Mouse (Mus musculus) kidney, postnatal 36 days (tissue): ENCODE measurements at regions not wholly inside any gene's neighbourhood (a gene's known extent, or its start where the extent isn't known, plus 50 kb on each side); places are given as distances from the start of the nearest gene placed in this dataset.

Experiments used
- DNase-seq, 2 experiments: peaks; one replicate each; pipeline ENCODE4 v3.0.0; 2021 to 2022; ENCODE audit warnings: mixed read lengths in 2 of 2

GRCm38 (mm10) chr3:41472586-41472985 is 82.9 kb upstream of the Jade1 start:
- no peak for DNase-seq

DNA sequence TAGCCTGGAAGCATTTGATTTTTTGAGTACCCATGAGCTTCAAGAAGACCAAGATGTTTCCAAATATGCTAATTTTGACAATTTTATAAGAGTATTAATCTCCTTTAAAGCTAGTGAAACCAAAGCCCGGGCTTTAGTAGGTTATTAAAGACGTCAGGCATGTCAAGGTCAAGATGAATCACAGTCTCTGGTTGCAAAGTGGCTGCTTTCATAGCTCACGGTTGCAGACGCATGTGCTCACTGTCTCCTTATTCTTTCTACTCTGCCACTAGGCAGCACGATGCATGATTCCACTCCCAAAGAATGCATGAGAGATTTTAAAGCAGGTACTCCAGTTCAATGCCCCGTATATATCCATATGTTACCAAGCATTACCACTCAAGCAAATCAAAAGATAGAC is 86.4 kb upstream of the Jade1 start:
- DNase-seq = no peak

DNA sequence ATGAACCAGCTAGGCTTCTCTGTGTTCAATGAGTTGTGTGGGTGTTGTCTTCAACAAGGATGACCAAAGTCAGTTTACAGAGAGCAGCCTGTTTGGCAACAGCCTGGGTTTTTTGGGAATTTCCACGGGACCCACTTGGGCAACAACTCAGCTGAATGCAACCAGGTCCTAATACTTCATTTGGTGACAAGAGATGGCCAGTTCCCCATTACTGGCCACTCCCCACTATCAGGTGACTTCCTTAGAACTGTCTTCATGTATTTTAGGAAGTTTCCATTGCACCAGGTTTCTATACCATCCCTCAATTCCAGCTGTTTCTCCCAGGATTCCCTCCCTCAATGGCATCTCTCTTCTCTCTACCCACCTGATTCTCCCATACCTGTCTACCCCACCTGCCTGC is 87.7 kb upstream of the Jade1 start:
- DNase-seq = no peak

GRCm38 (mm10) chr3:41465893-41466292 is 89.6 kb upstream of the Jade1 start:
- DNase-seq = no peak

- DNase-seq = peak; percentile 46 to 57
Measured at GRCm38 (mm10) chr3:41462953-41463644, 92.4 kb upstream of the Jade1 start.

DNA sequence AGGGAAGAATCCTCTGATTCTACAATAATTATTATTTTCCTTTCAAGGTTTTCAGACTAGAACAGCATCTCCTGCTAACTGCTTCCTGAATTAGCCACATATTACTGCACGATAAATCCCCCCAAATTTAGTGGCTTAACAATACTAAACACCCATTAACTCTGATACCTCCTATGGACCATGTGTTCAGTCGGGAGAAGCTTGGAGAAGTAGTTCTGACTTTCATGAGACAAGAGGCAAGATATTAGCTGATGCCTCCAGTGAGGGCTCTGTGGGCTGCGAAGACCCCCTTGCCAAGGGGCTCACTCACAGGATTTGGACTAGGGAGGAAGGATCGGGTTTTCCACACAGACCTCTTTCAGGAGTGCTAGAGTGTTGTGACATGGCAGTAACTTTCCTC is 95.4 kb upstream of the Jade1 start:
- DNase-seq = no peak

- DNase-seq = no peak
Measured at GRCm38 (mm10) chr3:41458156-41458555, 97.4 kb upstream of the Jade1 start.

- DNase-seq = no peak
Measured at GRCm38 (mm10) chr3:41453525-41453924, 102.0 kb upstream of the Jade1 start.

GRCm38 (mm10) chr3:41452716-41453090 is 102.8 kb upstream of the Jade1 start:
- DNase-seq = no peak

DNA sequence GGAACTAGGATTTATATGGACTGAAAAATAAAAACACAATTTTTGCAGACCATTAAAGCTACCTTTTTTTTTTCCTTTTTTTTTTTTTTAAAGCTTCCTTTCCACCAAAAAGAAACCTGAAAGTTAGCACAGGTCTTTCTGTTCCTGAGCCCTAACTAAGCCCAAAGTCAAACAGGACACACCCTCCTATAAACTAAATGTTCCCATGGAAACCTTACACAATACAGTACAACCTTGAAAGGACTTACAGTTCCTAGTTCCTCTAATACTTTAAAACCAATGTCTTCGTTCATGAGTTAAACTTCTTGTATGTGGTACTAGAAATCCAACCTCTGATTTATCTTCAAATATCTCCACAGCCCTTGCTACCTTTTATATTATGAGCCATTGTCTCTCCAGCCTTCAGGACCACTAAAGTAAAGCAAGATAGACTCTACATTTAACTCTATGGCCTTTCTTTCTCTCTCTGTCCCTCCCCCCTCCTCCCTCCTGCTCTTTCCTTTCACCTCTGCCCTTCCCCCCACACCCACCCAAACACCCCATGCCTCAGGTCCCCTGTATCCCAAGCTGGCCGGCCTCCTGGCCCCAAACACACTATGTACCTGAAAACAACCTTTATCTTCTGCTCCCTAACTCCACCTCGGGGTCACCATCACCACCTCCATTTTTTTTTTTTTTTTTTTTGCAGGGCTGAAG is 103.4 kb upstream of the Jade1 start:
- no peak for DNase-seq

- DNase-seq = no peak
Measured at GRCm38 (mm10) chr3:41450696-41451095, 104.8 kb upstream of the Jade1 start.

DNA sequence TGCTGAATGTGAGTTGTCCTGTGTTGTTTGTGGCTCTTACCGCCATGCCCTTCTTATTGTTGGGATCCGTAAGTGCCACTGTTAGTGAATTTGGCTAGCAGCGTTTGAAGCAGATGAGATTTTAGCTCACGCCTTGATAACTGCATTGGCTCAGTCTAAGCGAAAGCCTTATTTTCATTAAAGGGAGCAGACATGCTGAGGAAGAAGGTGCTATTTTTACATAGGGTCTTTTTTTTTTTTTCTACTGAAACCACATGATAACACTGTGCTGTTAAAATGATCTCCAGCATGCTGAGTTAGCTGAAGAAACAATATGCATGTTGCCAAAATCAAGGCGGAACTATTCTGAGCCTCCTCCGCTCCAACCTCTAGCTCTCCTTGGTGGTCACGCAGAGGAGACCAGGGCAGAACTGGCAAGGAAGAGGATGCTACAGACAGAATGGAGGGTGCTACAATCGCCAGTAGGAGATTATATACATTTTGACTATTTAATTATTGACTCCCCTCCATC is 111.2 kb upstream of the Jade1 start:
- no peak for DNase-seq

DNA sequence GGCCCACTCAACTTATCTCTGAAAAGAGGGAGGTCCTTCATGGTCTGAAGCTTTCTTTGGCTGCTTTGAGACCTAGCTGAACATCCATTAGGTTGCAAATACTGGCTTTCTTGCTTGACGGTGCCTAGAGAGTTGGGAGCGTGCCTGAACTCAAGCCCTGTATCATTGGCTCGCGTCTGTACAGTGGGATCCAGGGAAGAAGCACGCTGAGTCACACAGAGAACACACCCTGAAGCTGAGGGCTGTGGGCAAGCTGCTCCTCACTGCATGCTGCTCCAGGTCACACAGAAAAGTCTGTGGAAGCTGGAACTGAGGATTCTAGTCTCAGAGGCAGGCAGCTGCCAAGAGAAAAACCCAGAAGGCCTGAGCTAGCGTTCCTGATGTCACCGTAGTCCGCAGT is 119.3 kb upstream of the Jade1 start:
- DNase-seq = no peak

DNA sequence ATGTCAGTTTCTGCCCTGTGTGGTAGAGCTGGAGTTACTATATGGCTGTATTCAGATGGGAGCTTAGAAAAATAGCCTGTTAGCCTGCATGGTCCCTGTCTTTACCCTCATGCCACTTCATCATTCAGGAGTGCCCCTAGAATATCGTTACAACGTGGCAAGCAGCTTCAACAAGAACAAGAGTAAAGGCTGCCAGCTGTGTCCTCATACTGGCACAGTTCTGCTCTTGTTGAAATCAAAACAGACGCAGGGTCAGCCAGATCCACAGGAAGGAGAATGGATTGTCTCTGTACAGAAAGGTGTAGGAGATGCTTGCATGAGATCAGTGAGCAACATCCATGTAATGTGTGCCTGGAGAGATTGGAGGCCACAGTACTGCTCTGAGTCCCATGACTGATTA is 122.4 kb upstream of the Jade1 start:
- DNase-seq = no peak

DNA sequence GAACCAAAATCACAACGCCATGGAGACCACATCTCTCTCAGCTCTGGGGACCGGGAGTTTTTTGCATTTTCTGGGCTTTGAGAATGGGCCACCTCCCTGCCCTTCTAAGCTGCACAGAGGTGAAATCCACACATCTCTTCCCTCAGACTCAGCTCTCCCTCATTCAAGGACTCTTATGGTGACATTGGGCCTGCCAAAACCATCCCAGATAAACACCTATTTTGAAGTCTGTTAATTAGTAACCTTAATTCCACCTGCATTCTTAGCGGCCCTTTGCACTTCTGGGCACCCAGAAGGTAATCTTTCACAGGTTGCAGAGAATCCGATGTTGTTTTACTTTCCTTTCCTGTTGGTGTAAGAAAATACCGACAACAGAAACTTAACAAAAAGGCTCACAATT is 123.2 kb upstream of the Jade1 start:
- peak; percentile 34 to 65 for DNase-seq

DNA sequence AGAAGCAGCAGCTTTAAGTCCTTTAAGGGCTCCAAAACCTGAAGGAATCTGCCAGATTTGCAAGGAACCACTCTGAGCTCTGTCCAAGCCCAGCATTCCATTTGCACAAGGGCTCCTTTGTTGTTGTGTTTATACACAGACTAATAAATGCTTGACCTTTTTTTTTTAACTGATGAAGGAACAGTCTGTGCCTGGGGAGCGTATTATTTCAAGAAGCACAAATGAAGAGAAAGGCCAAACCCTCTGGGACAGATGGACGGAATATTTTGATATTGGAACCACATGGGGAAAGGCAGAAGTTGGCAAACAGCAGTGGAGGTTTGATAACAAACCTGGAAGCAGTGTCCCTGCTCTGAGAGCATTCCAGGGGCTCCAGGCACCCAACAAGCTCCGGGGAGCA is 125.3 kb upstream of the Jade1 start:
- peak in 1 of 2 experiments; percentile 41 for DNase-seq

DNA sequence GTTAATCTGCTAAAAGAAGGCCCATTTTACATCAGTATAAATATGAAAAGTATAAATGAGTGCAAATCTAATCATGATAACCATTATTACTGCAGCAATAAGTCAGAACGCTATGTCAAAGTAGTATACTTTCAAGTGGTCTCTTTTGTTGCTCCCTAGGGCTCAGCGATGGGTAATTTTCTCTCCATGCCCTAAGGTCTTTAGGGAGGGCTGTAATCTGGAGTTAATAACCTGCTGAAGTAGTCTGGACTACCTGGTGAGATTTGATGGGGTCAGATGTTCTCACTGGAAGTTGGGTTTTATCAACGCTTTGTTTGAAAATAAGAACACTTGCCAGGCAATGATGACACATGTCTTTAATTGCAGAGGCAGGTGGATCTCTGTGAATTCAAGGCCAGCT is 128.6 kb upstream of the Jade1 start:
- no peak for DNase-seq

DNA sequence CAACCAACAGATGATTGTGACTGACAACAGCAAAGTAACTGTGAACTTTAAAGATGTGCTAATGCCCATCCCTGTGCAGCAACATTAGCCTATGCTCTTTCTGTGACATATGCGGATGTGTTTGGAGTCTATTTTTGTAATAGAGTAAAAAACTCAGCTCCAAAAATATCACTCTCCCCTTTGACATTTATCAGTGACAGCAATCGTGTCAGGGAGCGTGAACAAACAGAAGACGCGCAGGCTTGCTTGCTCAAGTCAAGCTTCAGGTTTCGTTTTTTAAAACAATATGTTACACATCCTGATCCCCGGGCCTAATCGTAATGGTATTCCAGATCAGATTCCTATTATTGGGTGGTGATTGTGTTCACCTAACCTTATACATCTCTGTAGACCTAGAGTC is 129.7 kb upstream of the Jade1 start:
- DNase-seq = no peak

DNA sequence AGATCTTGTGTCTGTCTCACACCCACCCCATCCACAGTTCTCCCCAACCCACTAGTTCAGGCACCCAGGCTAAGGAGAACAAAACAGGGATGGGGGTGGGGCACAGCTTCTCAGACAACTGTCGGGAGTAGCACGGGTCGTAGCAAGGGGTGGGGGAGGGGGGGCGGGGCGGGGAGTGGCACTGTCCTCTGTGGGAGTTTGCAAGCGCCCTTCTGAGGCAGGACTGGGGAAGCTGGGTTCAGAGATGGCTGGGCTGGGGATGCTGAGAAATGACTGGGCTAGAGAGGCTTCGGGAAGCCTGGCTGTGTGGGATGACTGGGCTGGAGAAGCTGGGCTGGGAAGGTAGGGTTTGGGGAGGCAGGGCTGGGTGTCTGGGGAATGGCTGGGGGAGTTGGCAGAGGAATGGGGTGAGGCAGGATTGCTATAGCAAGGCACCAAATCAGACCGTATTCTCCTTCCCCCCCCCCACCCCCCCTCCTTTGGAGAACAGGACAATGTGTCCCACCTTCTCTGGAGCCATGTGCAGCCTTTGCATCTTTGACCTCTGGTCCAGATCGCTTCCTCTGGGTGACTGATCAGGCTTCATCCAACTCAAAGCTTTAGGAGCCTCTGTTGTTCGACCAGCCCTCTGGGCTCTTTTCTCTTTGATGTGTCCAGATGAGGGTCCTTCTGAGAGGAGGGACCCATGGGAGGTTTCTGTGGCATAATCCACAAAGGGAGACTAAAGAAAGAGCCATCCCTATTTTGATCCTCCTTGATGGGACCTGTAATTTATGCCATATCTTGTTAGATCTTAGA is 131.2 kb upstream of the Jade1 start:
- DNase-seq = no peak

GRCm38 (mm10) chr3:41423630-41424029 is 131.9 kb upstream of the Jade1 start:
- no peak for DNase-seq

DNA sequence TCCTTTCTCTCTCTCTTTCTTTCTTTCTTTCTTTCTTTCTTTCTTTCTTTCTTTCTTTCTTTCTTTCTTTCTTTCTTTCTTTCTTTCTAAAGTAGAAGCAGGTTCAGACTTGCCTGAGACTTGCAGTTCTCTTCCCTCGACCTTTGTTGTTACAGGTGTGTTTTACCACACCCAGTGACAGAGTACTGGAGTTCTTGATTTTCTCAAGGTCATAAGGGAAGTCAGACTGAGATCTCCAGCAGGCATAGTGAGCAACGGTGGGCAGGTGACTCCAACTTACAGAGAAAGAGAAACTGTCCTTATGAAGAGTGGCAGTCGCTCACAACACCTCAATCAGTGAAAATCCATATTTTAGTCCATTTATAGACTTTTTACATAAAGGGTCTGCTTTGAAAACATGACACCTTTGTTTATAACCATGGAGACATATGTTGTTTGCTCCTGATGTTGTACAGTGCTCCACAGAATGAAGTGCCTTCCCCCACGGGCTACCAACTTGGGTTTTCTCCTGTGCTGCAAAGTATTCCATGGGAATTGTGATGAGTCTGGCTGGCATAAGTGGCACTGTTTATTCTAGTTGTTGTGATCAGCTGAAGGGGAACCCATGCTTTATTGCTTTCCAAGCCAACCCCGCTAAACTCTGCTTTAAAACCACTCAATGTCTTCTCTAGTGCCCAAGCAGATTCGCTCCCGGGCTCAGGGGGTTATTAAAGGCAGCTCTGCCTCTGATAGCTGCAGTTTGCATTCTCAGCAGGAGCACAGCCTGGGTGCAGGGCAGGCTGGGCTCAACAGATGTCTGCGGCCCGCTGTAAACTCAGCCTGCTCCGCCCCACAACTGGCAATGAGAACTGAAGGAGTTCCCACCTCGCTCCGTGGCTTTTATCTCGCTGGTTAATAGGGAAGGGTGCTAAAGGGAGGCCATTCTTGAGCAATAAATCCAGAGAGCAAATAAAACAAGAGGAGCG is 132.6 kb upstream of the Jade1 start:
- peak in 1 of 2 experiments; percentile 11 for DNase-seq

DNA sequence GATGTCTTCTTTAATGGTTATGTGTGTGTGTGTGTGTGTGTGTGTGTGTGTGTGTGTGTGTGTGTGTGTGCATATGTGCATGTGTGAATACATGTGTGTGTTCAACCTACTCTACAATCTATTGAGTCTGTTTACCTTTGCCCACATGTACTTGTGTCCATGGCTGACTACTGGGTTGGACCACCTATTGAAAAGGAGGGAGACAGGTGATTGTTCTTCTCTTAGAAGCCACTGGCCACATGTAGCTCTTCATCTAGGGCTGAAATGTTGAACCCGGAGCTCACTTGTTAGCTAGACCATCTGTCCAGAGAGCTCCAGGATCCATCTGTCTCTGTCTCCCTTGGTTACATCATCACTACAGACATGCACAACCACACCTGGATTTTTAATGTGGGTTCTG is 141.8 kb upstream of the Jade1 start:
- no peak for DNase-seq

DNA sequence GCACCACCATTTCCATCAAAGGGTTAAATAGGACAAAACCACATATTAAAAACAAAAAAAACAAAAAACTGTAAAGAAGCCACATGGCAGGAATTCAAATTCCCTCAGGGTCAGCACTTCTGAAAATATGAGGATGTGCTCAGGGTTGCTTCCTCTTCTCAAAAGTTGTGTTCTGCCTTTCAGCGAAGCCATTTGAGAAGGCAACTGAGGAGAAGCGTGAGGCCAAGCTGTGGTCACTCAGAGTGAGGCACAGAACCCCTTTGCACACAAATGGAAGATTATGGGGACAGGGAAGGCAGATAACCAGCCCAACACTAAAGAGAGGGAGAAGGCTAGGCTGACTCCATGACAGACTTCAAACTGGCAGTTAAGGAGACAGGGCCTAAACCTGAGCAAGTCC is 142.8 kb upstream of the Jade1 start:
- DNase-seq = no peak
